Mouse (Mus musculus) heart, postnatal 0 days (tissue): Measurements from ENCODE around the gene 1600012H06Rik.

Experiments used
- CTCF ChIP-seq: IDR thresholded peaks from 2 replicates; pipeline ENCODE4 v1.5.1; 2016; ENCODE audit warnings: antibody characterized with exemption, control low read depth, low read depth
- EP300 ChIP-seq: IDR thresholded peaks from 2 replicates; pipeline ENCODE4 v1.6.1; 2016; ENCODE audit warnings: antibody characterized with exemption, low read depth

DNA sequence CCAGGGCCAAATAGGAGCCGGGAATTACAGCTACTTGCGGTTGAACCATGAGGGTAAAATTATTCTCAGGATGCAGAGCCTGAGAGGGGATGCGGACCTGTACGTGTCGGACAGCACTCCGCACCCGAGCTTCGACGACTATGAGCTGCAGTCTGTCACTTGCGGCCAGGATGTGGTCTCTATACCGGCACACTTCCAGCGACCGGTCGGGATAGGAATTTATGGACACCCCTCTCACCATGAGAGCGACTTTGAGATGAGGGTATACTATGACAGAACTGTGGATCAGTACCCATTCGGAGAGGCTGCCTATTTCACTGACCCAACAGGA, 710 bp downstream of the 1600012H06Rik start:
- TF ChIP-seq CTCF: no peak
- TF ChIP-seq EP300: no peak
